9 mouse cellular contexts compared by ENCODE assay signal in genomic region chr9:9375304-9375904, GRCm38 (mm10).
A peak's percentile ranks its signal among the peaks of the same experiment; 100 is the strongest.
DNase-seq lines count a peak whose midpoint lies in the region; ATAC-seq and TF ChIP-seq lines count a peak whose summit lies in the region.
"Had no signal": no experiment of that assay in that cellular context is flagged by ENCODE, and none has a peak within 500 bp of the region (broad histone marks: within the 10 kb centered on the region; RNA-seq: fewer than 3 reads in every experiment).

No protein-coding gene starts in this region.

- no peaks in the 10 kb centered on the region for H3K9me3 ChIP-seq in heart, postnatal 0 days (replicated peaks; ENCODE audit: control insufficient read depth, low read length)
- no peaks in the 10 kb centered on the region for H3K9me3 ChIP-seq in midbrain, embryonic 16.5 days (replicated peaks; ENCODE audit: control insufficient read depth, low read length, poor library complexity, severe bottlenecking)

- 18% methylated on average over 3 of the region's 3 CpGs for WGBS in heart, postnatal 0 days
- 25% methylated on average over 3 of the region's 3 CpGs for WGBS in midbrain, embryonic 16.5 days

- no peak overlapping the region for H3K4me3 ChIP-seq in heart, postnatal 0 days (ENCODE audit: low read depth, low read length)
- no peak overlapping the region for H3K4me3 ChIP-seq in midbrain, embryonic 16.5 days (ENCODE audit: low read depth, low read length)
- H3K4me3 ChIP-seq: myocyte had no signal

- H3K27me3 ChIP-seq in heart, postnatal 0 days (ENCODE audit: control insufficient read depth, insufficient read depth, low read length): no peaks in the 10 kb centered on the region
- H3K27me3 ChIP-seq in midbrain, embryonic 16.5 days (ENCODE audit: control insufficient read depth, insufficient read depth, low read depth, low read length): no peaks in the 10 kb centered on the region

- DNase-seq in heart, postnatal 0 days (ENCODE audit: low spot score): peak; percentile 63
- DNase-seq in heart, adult 11 months: no peak
- DNase-seq in cerebellum, adult 9-11 months: peak; percentile 6
- DNase-seq in frontal cortex, postnatal 10 days (ENCODE audit: low spot score in 2 of 2): peak; percentile 50 to 63
- DNase-seq in kidney, adult 18-20 months: peak; percentile 56
- peak; percentile 91 to 93 for DNase-seq in left cerebral cortex, postnatal 14 days (ENCODE audit: low spot score in 2 of 2)
- DNase-seq in testis, postnatal 10 days (ENCODE audit: low spot score): peak; percentile 81

- intact Hi-C loops in left cerebral cortex, postnatal 14 days (cut with DNase I): loop anchor here (1.0 to 5.0 kb wide), 3 partner anchors 324 to 1532 kb away; no protein-coding TSS in a partner anchor

- H3K9ac ChIP-seq in heart, postnatal 0 days (replicated peaks; ENCODE audit: low read depth, low read length): no peak overlapping the region
- H3K9ac ChIP-seq in midbrain, embryonic 16.5 days (ENCODE audit: low read depth, low read length): no peak overlapping the region

- no peaks in the 10 kb centered on the region for H3K36me3 ChIP-seq in heart, postnatal 0 days (replicated peaks; ENCODE audit: control insufficient read depth, insufficient read depth, low read length)
- H3K36me3 ChIP-seq in midbrain, embryonic 16.5 days (ENCODE audit: control insufficient read depth, insufficient read depth, low read length): no peaks in the 10 kb centered on the region

- no peak for ATAC-seq in heart, postnatal 0 days (ENCODE audit: insufficient read depth, low read depth)
- ATAC-seq in midbrain, embryonic 16.5 days: peak; percentile 50

- H3K27ac ChIP-seq in heart, postnatal 0 days (ENCODE audit: low read depth): no peak overlapping the region
- H3K27ac ChIP-seq in midbrain, embryonic 16.5 days (ENCODE audit: low read length): no peak overlapping the region

- TF ChIP-seq EP300 in heart, postnatal 0 days (IDR thresholded peaks at IDR 0.05; ENCODE audit: low read depth): no peak

- H3K4me1 ChIP-seq in heart, postnatal 0 days (ENCODE audit: control insufficient read depth, insufficient read depth): no peaks in the 10 kb centered on the region
- H3K4me1 ChIP-seq in midbrain, embryonic 16.5 days (ENCODE audit: control insufficient read depth, insufficient read depth, low read length): no peaks in the 10 kb centered on the region

- no peak overlapping the region for H3K4me2 ChIP-seq in heart, postnatal 0 days (ENCODE audit: low read depth, low read length)
- H3K4me2 ChIP-seq in midbrain, embryonic 16.5 days (ENCODE audit: low read length): no peak overlapping the region

- TF ChIP-seq CTCF in heart, postnatal 0 days (IDR thresholded peaks at IDR 0.05; ENCODE audit: low read depth): peak; percentile 88
